Mouse (Mus musculus) lung, adult 2 months (tissue): ENCODE results near the gene Myocd.

Experiments used
- CTCF ChIP-seq: fragments of 200-500 bp; IDR thresholded peaks from 2 replicates; pipeline ENCODE4 v1.5.1; 2011; ENCODE audit warnings: mild to moderate bottlenecking, low read length, control low read depth; ENCODE audit not compliant: insufficient read depth
- POLR2A ChIP-seq: fragments of 200-500 bp; IDR thresholded peaks from 2 replicates; pipeline ENCODE4 v1.6.1; 2011; ENCODE audit warnings: low read depth, mild to moderate bottlenecking, control low read depth, low read length, borderline replicate concordance; ENCODE audit errors: extremely low read depth

- TF ChIP-seq CTCF (no peak), POLR2A (no peak)
Measured at GRCm38 (mm10) chr11:65271000-65271399, 1.2 kb upstream of the Myocd start.
